Mouse (Mus musculus): Measurements from ENCODE around the gene Elobl.

GRCm38 (mm10) chr11:88938770-88939169, 28.0 kb downstream of the Elobl start:
- TF ChIP-seq CTCF (IDR thresholded peaks at IDR 0.05) (peak; percentile 46), EP300 (IDR thresholded peaks at IDR 0.05) (no peak)
